Mouse (Mus musculus) embryonic facial prominence, embryonic 15.5 days (tissue): ENCODE measurements around the gene P2ry12. TPM values are rescaled to one million over a fixed set of nuclear protein-coding genes. Genes with fewer than 3 reads are reported as not detected.

Source experiments
- ATAC-seq: fragments of 200-750 bp; cut with Nextera tagmentation; 2 replicates; pipeline ENCODE4 v1.8.0; 2017; ENCODE audit warnings: low read depth, moderate TSS enrichment; ENCODE audit not compliant: insufficient number of reproducible peaks, low FRiP score, low TSS enrichment
- H3K27ac ChIP-seq: fragments of 300-500 bp; sonication (generic); replicated peaks from 2 replicates; pipeline ENCODE4 v1.5.1; 2015; ENCODE audit warnings: mild to moderate bottlenecking, inconsistent platforms
- H3K27me3 ChIP-seq: fragments of 300-500 bp; sonication (generic); 2 replicates; pipeline ENCODE4 v1.6.1; 2015; ENCODE audit warnings: inconsistent platforms
- H3K36me3 ChIP-seq: fragments of 300-500 bp; sonication (generic); 2 replicates; pipeline ENCODE4 v1.6.1; 2015; ENCODE audit warnings: mild to moderate bottlenecking, inconsistent platforms
- H3K4me1 ChIP-seq: fragments of 300-500 bp; sonication (generic); 2 replicates; pipeline ENCODE4 v1.6.1; 2015; ENCODE audit warnings: inconsistent platforms
- H3K4me2 ChIP-seq: fragments of 300-500 bp; sonication (generic); replicated peaks from 2 replicates; pipeline ENCODE4 v1.6.1; 2015; ENCODE audit warnings: mild to moderate bottlenecking, inconsistent platforms
- H3K4me3 ChIP-seq: fragments of 300-500 bp; sonication (generic); replicated peaks from 2 replicates; pipeline ENCODE4 v1.5.1; 2015; ENCODE audit warnings: mild to moderate bottlenecking, inconsistent platforms
- H3K9ac ChIP-seq: fragments of 300-500 bp; sonication (generic); 2 replicates; pipeline ENCODE4 v1.6.1; 2015; ENCODE audit warnings: inconsistent platforms
- H3K9me3 ChIP-seq: fragments of 300-500 bp; sonication (generic); replicated peaks from 2 replicates; pipeline ENCODE4 v1.6.1; 2016; ENCODE audit warnings: inconsistent platforms
- WGBS: fragments of 180-500 bp; shearing (Covaris S2); methylation state at CpG from one replicate; pipeline ENCODE4 v1.1.7; 2015; 5-methylcytosine and 5-hydroxymethylcytosine counted together
- polyA plus RNA-seq: library from polyadenylated mRNA; unstranded; fragments of >200 nt; fragmentation: Nextera tagmentation; extraction: Ambion mirVana; gene quantifications from 2 replicates; pipeline ENCODE4 v1.2.1, GENCODE M21; 2015

Gene P2ry12
- polyA plus RNA-seq, 1 experiment from 2014 or later = 2.3 TPM

DNA sequence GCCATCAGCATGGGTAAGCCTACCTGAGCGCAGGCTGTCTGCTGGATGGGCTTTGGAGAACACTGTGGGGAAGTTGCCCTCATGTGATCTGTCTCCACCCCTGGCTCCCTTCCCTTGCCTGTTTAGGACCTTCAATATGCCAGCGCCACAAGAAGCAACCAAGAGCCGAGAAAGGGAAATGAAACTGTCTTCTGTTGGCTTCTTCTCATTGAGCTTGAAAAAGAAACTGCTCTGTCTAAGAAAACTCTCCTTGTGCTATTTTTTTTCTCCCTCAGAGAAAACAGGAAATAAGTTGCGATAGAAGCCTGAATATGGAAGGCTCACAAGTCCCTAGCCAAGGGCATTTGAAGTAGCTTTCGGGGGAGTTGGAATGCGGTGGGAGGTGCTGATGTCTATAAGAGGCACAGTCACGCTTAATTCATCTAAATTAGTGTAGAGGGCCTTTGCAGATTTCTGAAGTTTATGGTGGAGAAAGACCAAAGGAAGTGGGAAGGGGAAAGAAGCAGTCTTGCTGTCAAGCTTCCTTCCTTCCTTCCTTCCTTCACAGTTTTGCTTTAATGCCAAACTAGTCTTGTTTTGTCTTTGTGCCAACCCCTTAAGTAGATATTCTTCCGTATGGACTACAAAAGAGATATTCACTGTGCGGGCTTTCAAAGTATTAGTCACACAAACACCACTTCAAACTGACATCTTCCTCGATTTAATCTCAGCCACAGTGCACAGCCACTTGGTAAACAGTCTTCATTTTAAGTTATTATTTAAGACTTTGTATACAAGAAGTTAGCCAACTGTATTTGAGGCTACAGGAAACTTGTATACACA, 33.7 kb downstream of the P2ry12 start:
- Histone ChIP-seq H3K36me3 (0 out of 2 replicates have a peak, but pooled peaks cover 4% of the 10 kb centered on the region), H3K4me2 (peak overlapping the region; percentile 2; the same call in 1 of the 2 replicates), H3K9ac (no peak overlapping the region), H3K9me3 (no peaks in the 10 kb centered on the region), H3K27me3 (no peaks in the 10 kb centered on the region), H3K4me1 (peaks cover 14% of the 10 kb centered on the region), H3K27ac (peak overlapping the region; percentile 75), H3K4me3 (no peak overlapping the region)
- 30% methylated on average over 10 of the region's 10 CpGs for WGBS
- no peak for ATAC-seq

GRCm38 (mm10) chr3:59227696-59228095, 35.0 kb downstream of the P2ry12 start:
- 92% methylated on average over 9 of the region's 9 CpGs for WGBS
- H3K9me3 ChIP-seq = no peaks in the 10 kb centered on the region
- ATAC-seq = no peak
- H3K9ac ChIP-seq = no peak overlapping the region
- no peak overlapping the region for H3K4me3 ChIP-seq
- H3K36me3 ChIP-seq = no peaks in the 10 kb centered on the region
- no peak overlapping the region for H3K4me2 ChIP-seq
- H3K4me1 ChIP-seq = peaks cover 14% of the 10 kb centered on the region
- no peaks in the 10 kb centered on the region for H3K27me3 ChIP-seq
- no peak overlapping the region for H3K27ac ChIP-seq

- Histone ChIP-seq H3K36me3 (no peaks in the 10 kb centered on the region), H3K9ac (no peak overlapping the region), H3K27me3 (no peaks in the 10 kb centered on the region), H3K4me2 (no peak overlapping the region), H3K27ac (no peak overlapping the region), H3K9me3 (no peaks in the 10 kb centered on the region), H3K4me1 (peaks cover 14% of the 10 kb centered on the region), H3K4me3 (no peak overlapping the region)
- ATAC-seq = no peak
These were observed 37.3 kb downstream of the P2ry12 start for GRCm38 (mm10) chr3:59225411-59225810.

DNA sequence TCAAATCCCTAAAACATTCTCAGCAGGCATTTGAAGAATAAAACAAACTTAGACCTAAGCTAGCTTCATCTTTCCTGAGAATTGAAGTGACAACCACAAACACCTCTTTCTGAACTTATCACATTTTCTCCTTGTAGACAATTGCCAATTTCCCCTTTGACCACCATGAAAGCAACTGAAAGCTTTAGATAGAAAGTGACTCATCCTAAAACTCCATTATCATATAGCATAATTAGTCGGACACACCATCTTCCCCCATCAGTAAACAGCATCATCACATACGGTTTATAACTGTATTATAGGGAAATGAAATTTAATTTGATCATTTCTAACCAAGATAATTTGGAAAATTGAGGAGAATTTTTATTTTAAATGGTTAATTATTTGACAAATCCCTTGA, 40.4 kb downstream of the P2ry12 start:
- H3K27ac ChIP-seq = no peak overlapping the region
- no peak overlapping the region for H3K4me3 ChIP-seq
- no peaks in the 10 kb centered on the region for H3K27me3 ChIP-seq
- H3K9me3 ChIP-seq = no peaks in the 10 kb centered on the region
- no peaks in the 10 kb centered on the region for H3K4me1 ChIP-seq
- ATAC-seq = no peak
- 86% methylated on average over 2 of the region's 2 CpGs for WGBS
- H3K4me2 ChIP-seq = no peak overlapping the region
- no peaks in the 10 kb centered on the region for H3K36me3 ChIP-seq
- H3K9ac ChIP-seq = no peak overlapping the region

- Histone ChIP-seq H3K27ac (no peak overlapping the region), H3K4me1 (no peaks in the 10 kb centered on the region), H3K36me3 (no peaks in the 10 kb centered on the region), H3K27me3 (no peaks in the 10 kb centered on the region), H3K4me2 (no peak overlapping the region), H3K4me3 (no peak overlapping the region), H3K9me3 (no peaks in the 10 kb centered on the region), H3K9ac (no peak overlapping the region)
- no peak for ATAC-seq
- 82% methylated on average over 2 of the region's 2 CpGs for WGBS
These were observed 43.3 kb downstream of the P2ry12 start for GRCm38 (mm10) chr3:59219326-59219725.

- H3K4me2 ChIP-seq = no peak overlapping the region
- no peak overlapping the region for H3K4me3 ChIP-seq
- H3K27ac ChIP-seq = no peak overlapping the region
- H3K9me3 ChIP-seq = no peaks in the 10 kb centered on the region
- ATAC-seq = no peak
- H3K4me1 ChIP-seq = no peaks in the 10 kb centered on the region
- H3K27me3 ChIP-seq = no peaks in the 10 kb centered on the region
- H3K9ac ChIP-seq = no peak overlapping the region
- H3K36me3 ChIP-seq = no peaks in the 10 kb centered on the region
- 92% methylated on average over 10 of the region's 10 CpGs for WGBS
These were observed 45.5 kb downstream of the P2ry12 start for GRCm38 (mm10) chr3:59217211-59217610.

DNA sequence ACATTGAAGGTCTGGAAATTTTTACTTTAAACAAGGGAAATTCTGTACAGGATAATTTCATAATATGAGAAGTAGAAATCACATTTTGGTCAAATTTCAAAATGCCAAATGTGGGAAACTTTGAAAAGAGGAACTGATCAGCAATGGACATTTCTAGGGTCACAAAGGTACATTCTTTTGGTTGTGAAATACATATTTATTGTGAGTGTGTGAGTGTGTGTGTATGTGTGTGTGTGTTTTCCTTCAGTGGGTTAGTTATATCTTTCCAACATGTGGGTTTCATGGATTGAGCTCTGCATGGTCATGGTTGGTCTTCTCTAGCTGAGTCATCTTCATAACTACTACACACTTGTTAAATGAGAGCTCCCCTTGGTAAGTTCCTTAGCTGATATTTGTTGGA, 50.3 kb downstream of the P2ry12 start:
- Histone ChIP-seq H3K27me3 (no peaks in the 10 kb centered on the region), H3K4me3 (no peak overlapping the region), H3K36me3 (no peaks in the 10 kb centered on the region), H3K27ac (no peak overlapping the region), H3K4me2 (no peak overlapping the region), H3K9me3 (no peaks in the 10 kb centered on the region), H3K9ac (no peak overlapping the region), H3K4me1 (peaks cover 4% of the 10 kb centered on the region; the same call in 1 of the 2 replicates)
- no peak for ATAC-seq

DNA sequence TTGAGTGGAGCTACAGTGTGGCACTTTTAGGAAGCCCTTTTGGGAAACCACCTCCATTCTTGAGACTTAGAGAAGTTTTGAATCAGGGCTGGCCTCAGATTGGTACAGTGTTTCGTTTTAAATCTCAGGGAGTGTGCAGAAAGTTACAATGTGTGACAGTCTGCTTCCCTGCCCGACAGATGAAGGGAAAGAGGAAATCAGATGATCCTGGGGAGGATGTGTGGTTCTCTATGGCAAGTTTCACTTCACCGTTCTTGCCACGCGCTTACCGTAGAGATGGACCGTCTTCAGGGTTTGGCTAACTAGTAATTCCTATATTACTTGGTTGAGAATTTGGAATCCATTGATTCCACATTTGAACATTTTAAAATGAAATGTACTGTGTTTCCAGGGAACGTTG, 50.9 kb downstream of the P2ry12 start:
- no peak overlapping the region for H3K4me2 ChIP-seq
- WGBS = 83% methylated on average over 8 of the region's 8 CpGs
- ATAC-seq = no peak
- H3K9me3 ChIP-seq = no peaks in the 10 kb centered on the region
- peaks cover 4% of the 10 kb centered on the region; the same call in 1 of the 2 replicates for H3K4me1 ChIP-seq
- no peak overlapping the region for H3K4me3 ChIP-seq
- H3K36me3 ChIP-seq = no peaks in the 10 kb centered on the region
- H3K9ac ChIP-seq = no peak overlapping the region
- H3K27me3 ChIP-seq = no peaks in the 10 kb centered on the region
- H3K27ac ChIP-seq = no peak overlapping the region

DNA sequence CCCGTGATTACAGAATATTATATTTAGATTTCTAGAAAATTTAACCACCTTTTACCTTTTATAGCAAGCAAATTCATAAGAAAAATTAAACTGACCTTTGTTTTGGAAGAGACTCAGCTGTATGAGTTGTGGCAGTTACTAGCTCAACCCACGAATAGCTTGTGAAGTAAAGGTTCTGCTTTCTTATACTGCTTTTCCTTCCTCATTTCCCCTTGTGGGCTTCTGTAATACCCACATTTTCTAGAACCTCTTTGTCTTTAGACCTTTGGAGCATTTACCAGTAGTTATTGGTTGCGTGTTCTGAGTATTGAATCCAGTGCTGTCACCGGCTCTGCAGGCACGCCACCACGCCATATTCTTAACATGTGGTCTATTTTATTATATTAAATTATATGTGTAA, 51.9 kb downstream of the P2ry12 start, which contains the start of gene P2ry13:
P2ry13 (minus strand) TSS at position 156 of the 400 bp plus-strand sequence.
- H3K4me3 ChIP-seq = no peak within 1 kb of the TSS
- 84% methylated on average over 6 of the region's 6 CpGs for WGBS
- H3K27me3 ChIP-seq = no peaks in the 10 kb centered on the region
- no peak within 1 kb of the TSS for H3K27ac ChIP-seq
- no peak for ATAC-seq
- peaks cover 4% of the 10 kb centered on the region; the same call in 1 of the 2 replicates for H3K4me1 ChIP-seq
- H3K9me3 ChIP-seq = no peaks in the 10 kb centered on the region
- no peaks in the 10 kb centered on the region for H3K36me3 ChIP-seq
- H3K9ac ChIP-seq = no peak within 1 kb of the TSS
- H3K4me2 ChIP-seq = no peak within 1 kb of the TSS

DNA sequence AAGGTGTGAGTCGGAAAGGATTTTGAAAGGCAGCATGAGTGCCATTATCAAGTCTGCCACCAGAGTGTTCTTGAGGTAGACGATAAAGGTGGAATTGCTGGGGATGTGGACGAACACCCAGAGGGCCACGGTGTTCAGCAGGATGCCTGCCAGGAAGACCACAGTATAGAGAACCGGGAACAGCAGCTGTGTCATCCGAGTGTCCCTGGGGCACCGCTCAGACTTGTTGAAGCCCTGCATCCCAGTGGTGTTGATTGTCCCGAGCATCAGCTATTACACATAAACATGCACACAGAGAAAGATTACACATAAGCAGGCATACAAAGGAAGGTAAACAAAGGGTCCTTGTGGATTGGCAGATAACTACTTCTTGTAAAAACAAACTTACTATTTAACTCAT, 52.6 kb downstream of the P2ry12 start:
- Histone ChIP-seq H3K9me3 (no peaks in the 10 kb centered on the region), H3K27me3 (no peaks in the 10 kb centered on the region), H3K4me3 (no peak overlapping the region), H3K4me1 (peaks cover 4% of the 10 kb centered on the region; the same call in 1 of the 2 replicates), H3K27ac (no peak overlapping the region), H3K4me2 (no peak overlapping the region), H3K36me3 (no peaks in the 10 kb centered on the region), H3K9ac (no peak overlapping the region)
- no peak for ATAC-seq
- WGBS = 68% methylated on average over 8 of the region's 8 CpGs

GRCm38 (mm10) chr3:59208650-59209548, 53.8 kb downstream of the P2ry12 start:
- H3K4me3 ChIP-seq = no peak overlapping the region
- no peaks in the 10 kb centered on the region for H3K9me3 ChIP-seq
- ATAC-seq = peak; percentile 41; the same call in 1 of the 2 replicates
- H3K9ac ChIP-seq = no peak overlapping the region
- no peak overlapping the region for H3K4me2 ChIP-seq
- H3K27me3 ChIP-seq = no peaks in the 10 kb centered on the region
- peak overlapping the region; percentile 56; the same call in 1 of the 2 replicates for H3K27ac ChIP-seq
- peaks cover 4% of the 10 kb centered on the region; the same call in 1 of the 2 replicates for H3K4me1 ChIP-seq
- whole genome bisulfite sequencing = 52% methylated on average over 4 of the region's 4 CpGs
- H3K36me3 ChIP-seq = no peaks in the 10 kb centered on the region
